Mouse (Mus musculus) embryonic facial prominence, embryonic 15.5 days (tissue): ENCODE data around the gene Tmem200a. TPM values are rescaled to one million over a fixed set of nuclear protein-coding genes. Genes with fewer than 3 reads are reported as not detected.

Experiments
- ATAC-seq: fragments of 200-750 bp; cut with Nextera tagmentation; 2 replicates; pipeline ENCODE4 v1.8.0; 2017; ENCODE audit warnings: low read depth, moderate TSS enrichment; ENCODE audit not compliant: insufficient number of reproducible peaks, low FRiP score, low TSS enrichment
- H3K27ac ChIP-seq: fragments of 300-500 bp; sonication (generic); replicated peaks from 2 replicates; pipeline ENCODE4 v1.5.1; 2015; ENCODE audit warnings: mild to moderate bottlenecking, inconsistent platforms
- H3K27me3 ChIP-seq: fragments of 300-500 bp; sonication (generic); 2 replicates; pipeline ENCODE4 v1.6.1; 2015; ENCODE audit warnings: inconsistent platforms
- H3K36me3 ChIP-seq: fragments of 300-500 bp; sonication (generic); 2 replicates; pipeline ENCODE4 v1.6.1; 2015; ENCODE audit warnings: mild to moderate bottlenecking, inconsistent platforms
- H3K4me1 ChIP-seq: fragments of 300-500 bp; sonication (generic); 2 replicates; pipeline ENCODE4 v1.6.1; 2015; ENCODE audit warnings: inconsistent platforms
- H3K4me2 ChIP-seq: fragments of 300-500 bp; sonication (generic); replicated peaks from 2 replicates; pipeline ENCODE4 v1.6.1; 2015; ENCODE audit warnings: mild to moderate bottlenecking, inconsistent platforms
- H3K4me3 ChIP-seq: fragments of 300-500 bp; sonication (generic); replicated peaks from 2 replicates; pipeline ENCODE4 v1.5.1; 2015; ENCODE audit warnings: mild to moderate bottlenecking, inconsistent platforms
- H3K9ac ChIP-seq: fragments of 300-500 bp; sonication (generic); 2 replicates; pipeline ENCODE4 v1.6.1; 2015; ENCODE audit warnings: inconsistent platforms
- H3K9me3 ChIP-seq: fragments of 300-500 bp; sonication (generic); replicated peaks from 2 replicates; pipeline ENCODE4 v1.6.1; 2016; ENCODE audit warnings: inconsistent platforms
- WGBS: fragments of 180-500 bp; shearing (Covaris S2); methylation state at CpG from one replicate; pipeline ENCODE4 v1.1.7; 2015; 5-methylcytosine and 5-hydroxymethylcytosine counted together
- polyA plus RNA-seq: library from polyadenylated mRNA; unstranded; fragments of >200 nt; fragmentation: Nextera tagmentation; extraction: Ambion mirVana; gene quantifications from 2 replicates; pipeline ENCODE4 v1.2.1, GENCODE M21; 2015

Tmem200a gene
- polyA plus RNA-seq: 14.8 and 15.8 TPM in 2 replicates

DNA sequence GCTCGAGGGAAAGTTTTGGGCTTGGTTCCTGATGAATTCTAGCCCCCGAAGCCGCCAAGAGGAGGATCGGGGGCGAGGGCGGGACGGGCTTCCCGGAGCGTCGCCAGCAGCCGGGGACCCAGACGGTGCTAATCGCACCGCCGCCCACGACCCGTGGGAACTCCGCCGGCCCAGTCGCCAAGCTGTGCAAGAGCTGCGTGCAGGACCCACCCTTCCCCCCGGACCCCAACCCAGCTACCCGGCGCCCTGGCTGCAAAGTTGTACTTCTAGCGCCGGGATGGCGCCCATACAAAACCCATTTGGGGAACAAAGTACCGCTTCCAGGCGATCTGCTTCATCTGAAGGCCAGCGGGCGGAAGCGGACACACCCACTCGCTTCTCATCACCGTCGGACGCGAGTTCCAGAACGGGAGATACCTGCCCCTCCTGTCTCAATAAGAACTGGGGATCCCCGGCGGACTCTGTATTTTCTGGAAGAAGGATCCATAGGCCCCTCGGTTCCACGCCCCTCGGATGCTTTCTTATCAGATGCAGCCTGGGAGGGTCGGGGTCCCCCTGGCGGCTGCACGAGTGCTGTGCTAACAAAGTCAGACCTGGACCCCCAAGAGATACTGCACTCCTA lies at the start of gene Tmem200a:
TSS of gene Tmem200a (minus strand) at position 532 of the 622 bp plus-strand sequence.
- H3K9me3 ChIP-seq: no peaks in the 10 kb centered on the region
- H3K4me3 ChIP-seq: peak within 1 kb of the TSS; percentile 63
- peak within 1 kb of the TSS; percentile 42 for H3K9ac ChIP-seq
- ATAC-seq: peak; percentile 75; the same call in 1 of the 2 replicates
- H3K27me3 ChIP-seq: 0 out of 2 replicates have a peak, but pooled peaks cover 6% of the 10 kb centered on the region
- WGBS: under 1% methylated on average over 41 of the region's 46 CpGs
- 0 out of 2 replicates have a peak, but pooled peaks cover 10% of the 10 kb centered on the region for H3K4me1 ChIP-seq
- H3K4me2 ChIP-seq: peak within 1 kb of the TSS; percentile 95
- peak within 1 kb of the TSS; percentile 34 for H3K27ac ChIP-seq
- no peaks in the 10 kb centered on the region for H3K36me3 ChIP-seq

DNA sequence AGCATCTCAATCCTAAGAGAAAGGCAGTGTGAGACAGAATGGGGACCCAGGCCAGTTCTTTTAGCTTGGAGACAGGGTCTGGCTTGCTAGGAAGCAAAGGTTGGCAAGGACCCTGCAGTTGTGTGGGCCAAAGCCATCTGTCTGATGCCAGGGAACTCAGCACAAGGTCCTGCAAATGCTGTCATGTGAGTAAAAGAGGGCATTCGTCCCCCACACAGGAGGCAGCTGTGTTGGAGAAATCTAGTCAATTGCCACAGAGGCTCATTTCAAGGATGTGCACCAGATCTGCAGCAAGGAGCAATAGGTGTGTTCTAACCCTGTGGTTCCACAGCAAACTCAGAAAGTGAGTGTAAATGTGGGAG lies 41.0 kb upstream of the Tmem200a start:
- Histone ChIP-seq H3K9ac (no peak overlapping the region), H3K36me3 (no peaks in the 10 kb centered on the region), H3K27ac (no peak overlapping the region), H3K4me2 (no peak overlapping the region), H3K4me1 (no peaks in the 10 kb centered on the region), H3K9me3 (no peaks in the 10 kb centered on the region), H3K27me3 (no peaks in the 10 kb centered on the region), H3K4me3 (no peak overlapping the region)
- ATAC-seq: no peak
- 62% methylated on average over 1 of the region's 1 CpGs for WGBS

DNA sequence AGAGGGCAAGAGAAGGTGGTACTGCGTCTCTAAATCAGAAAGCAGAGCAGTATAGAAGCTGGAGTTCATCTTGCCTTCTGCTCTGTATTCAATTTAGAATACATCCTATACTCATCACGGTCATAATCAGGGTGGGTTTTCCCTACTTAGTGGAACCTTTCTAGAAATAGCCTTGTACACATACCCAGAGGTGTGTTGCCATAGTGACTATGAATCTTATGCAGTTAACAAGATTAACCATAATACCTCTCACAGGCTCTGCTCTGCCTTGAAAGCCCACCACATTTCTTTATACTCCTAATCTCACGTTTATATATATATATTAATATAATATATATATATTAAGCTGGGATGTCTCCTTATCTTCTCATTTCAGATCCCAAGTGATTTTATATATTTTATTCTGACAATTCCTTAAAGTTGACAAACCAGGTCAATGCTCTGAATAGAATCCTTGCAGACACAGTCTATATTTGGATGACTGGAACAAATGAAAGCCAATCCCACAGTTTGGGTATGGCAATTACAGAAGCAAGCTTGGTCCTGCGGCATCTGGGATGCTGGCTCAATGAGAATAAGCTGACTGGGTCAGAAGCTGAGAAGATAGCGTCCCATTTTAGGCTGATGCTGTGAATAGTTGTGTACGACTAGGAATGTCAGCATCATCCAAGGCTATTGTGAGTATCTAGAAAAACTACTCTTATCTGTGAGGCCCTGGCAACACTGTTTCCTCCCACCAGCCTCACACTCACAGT lies 40.4 kb upstream of the Tmem200a start:
- Histone ChIP-seq H3K4me3 (no peak overlapping the region), H3K36me3 (no peaks in the 10 kb centered on the region), H3K9me3 (no peaks in the 10 kb centered on the region), H3K27me3 (no peaks in the 10 kb centered on the region), H3K9ac (no peak overlapping the region), H3K27ac (no peak overlapping the region), H3K4me2 (no peak overlapping the region), H3K4me1 (no peaks in the 10 kb centered on the region)
- WGBS: 71% methylated on average over 6 of the region's 6 CpGs
- ATAC-seq: no peak

DNA sequence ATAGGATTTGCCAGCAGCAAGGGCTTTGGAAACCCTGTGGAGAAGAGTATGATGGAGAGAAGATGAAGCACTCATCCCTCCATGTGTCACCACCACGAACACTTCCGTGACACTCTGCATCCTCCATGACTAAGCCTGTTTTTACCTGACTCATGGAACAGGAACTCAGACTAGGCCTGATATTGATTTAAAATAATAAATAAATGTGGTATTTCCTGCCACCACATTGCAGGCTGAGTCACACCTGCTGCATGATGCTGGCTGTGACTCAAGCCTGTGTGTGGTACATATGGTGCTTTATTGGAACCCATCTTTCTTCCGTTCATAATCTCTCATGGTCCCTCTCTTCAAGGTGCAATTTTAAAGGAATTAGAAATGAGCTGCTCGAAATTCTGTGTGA lies 35.6 kb upstream of the Tmem200a start:
- H3K9me3 ChIP-seq: no peaks in the 10 kb centered on the region
- no peaks in the 10 kb centered on the region for H3K27me3 ChIP-seq
- no peaks in the 10 kb centered on the region for H3K36me3 ChIP-seq
- no peaks in the 10 kb centered on the region for H3K4me1 ChIP-seq
- no peak overlapping the region for H3K4me3 ChIP-seq
- no peak overlapping the region for H3K9ac ChIP-seq
- no peak overlapping the region for H3K27ac ChIP-seq
- no peak overlapping the region for H3K4me2 ChIP-seq
- ATAC-seq: no peak
- WGBS: 77% methylated on average over 4 of the region's 4 CpGs

DNA sequence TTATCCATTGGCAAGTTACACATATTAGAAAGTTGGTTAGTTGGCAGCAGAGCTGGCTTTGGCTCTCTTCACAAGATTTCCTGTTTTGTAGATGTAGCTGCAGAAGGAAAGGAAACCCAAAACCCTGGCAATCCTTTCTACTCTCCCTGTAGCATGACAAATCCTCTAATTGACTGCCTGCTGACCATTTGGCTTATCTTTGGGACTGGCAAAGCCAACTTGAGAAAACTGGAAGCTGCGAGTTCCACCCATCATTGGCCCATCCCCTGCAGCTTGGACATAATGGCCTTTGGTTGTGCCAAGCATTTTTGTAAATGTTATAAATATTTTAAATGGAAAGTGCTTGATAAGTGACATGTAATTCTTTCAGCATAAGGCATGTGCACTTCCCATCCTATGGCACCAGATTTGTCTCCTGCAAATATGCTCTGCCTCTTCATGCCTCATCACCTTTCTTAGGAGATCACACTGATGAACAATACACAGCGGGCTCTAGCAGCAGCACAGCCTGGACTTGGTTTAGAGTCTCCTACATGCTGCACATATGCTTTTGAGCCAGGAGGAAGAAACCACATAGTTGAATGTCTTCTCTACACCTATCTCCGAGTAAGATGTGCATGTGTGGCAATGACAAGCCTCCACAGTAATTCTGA lies 24.6 kb upstream of the Tmem200a start:
- H3K36me3 ChIP-seq: no peaks in the 10 kb centered on the region
- H3K9ac ChIP-seq: no peak overlapping the region
- H3K27ac ChIP-seq: no peak overlapping the region
- H3K9me3 ChIP-seq: no peaks in the 10 kb centered on the region
- no peak overlapping the region for H3K4me3 ChIP-seq
- H3K4me1 ChIP-seq: no peaks in the 10 kb centered on the region
- H3K4me2 ChIP-seq: no peak overlapping the region
- no peaks in the 10 kb centered on the region for H3K27me3 ChIP-seq
- no peak for ATAC-seq
- WGBS: 76% methylated on average over 3 of the region's 3 CpGs

DNA sequence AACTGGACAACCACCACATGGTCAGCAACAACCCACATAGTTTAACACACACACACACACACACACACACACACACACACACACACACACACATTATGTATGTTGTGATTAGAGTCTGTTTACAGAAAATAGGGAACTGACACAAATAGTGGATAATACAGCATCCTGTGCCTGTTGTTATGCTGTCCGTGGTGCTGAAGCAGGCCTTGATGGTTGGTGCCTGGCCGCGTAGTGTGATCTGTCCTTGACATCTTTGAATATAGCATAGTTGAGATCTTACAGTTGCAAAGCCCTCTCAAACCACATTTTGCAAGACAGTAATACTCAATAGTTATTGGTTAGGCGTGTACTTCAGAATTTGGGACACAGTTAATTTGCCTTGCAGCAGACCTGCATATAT lies 3.2 kb upstream of the Tmem200a start:
- H3K9me3 ChIP-seq: no peaks in the 10 kb centered on the region
- ATAC-seq: no peak
- no peak overlapping the region for H3K9ac ChIP-seq
- H3K27ac ChIP-seq: no peak overlapping the region
- WGBS: 64% methylated on average over 4 of the region's 4 CpGs
- no peak overlapping the region for H3K4me3 ChIP-seq
- no peaks in the 10 kb centered on the region for H3K36me3 ChIP-seq
- no peak overlapping the region for H3K4me2 ChIP-seq
- 0 out of 2 replicates have a peak, but pooled peaks cover 6% of the 10 kb centered on the region for H3K27me3 ChIP-seq
- 0 out of 2 replicates have a peak, but pooled peaks cover 10% of the 10 kb centered on the region for H3K4me1 ChIP-seq

DNA sequence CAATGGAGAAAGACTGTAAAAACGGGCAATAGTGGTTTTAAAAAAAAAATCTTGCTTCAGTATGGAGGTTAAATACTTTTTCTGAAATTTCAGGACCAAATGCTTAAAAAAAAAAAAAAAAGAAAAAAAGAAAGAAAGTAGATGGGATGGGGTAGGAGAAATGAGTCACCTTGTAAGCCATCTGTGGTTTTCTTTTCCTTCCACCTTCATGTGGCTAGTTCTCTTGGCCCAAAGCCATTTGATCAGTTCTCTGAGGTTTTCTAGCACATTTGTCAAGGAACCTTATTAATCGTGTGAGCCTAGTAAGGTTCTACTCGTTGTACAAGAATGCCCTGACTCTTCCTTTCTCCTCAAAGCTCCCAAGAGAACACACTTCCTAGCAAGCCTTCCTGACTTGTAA lies 826 bp upstream of the Tmem200a start:
- WGBS: 67% methylated on average over 3 of the region's 3 CpGs
- ATAC-seq: no peak
- Histone ChIP-seq H3K9me3 (no peaks in the 10 kb centered on the region), H3K4me3 (no peak overlapping the region), H3K27me3 (0 out of 2 replicates have a peak, but pooled peaks cover 6% of the 10 kb centered on the region), H3K36me3 (no peaks in the 10 kb centered on the region), H3K9ac (no peak overlapping the region), H3K4me1 (0 out of 2 replicates have a peak, but pooled peaks cover 10% of the 10 kb centered on the region), H3K27ac (no peak overlapping the region), H3K4me2 (no peak overlapping the region)

DNA sequence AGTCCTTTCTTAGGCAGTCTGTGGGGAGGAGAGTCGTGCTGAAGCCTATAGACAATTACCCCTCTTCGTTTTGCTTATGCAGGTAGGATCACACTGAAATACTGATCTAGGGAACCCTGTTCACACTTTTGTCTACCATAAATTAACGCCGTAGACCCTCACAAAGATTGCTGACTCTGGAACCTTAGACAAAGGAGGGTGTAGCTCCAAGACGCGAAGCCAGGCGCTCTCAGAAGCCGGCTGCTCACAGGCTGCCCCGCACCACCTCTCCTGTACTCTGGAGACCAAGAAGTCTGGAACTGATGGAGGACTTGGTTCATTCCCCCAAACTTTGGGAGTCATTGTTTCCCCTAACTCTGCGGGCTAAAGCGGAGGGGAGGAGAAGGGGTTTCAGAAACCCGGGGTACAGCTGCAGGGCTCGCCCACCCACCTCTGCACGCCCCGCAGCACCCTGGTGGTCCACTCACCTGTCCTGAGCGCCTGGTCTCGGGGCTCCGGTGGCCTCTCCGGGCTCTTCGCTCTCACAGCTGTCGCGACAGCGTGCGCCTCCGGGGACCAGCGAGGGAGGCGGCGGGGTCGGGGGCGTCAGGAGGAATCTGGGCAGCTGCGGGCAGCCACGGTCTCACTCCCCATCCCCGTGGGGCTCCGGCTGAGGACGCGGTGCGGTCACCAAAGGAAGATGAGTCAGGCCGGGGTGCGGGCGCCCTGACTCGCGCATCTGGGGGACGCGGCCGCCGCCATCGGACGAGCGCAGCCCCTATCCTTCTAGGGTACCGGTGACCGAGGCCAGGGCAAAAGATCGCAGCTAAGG lies 976 bp downstream of the Tmem200a start, which contains the start of gene Gm9767:
TSS of gene Gm9767 (plus strand) at position 585 of the 811 bp plus-strand sequence.
- Histone ChIP-seq H3K27me3 (0 out of 2 replicates have a peak, but pooled peaks cover 6% of the 10 kb centered on the region), H3K4me3 (peak within 1 kb of the TSS; percentile 63), H3K4me1 (0 out of 2 replicates have a peak, but pooled peaks cover 10% of the 10 kb centered on the region), H3K9me3 (no peaks in the 10 kb centered on the region), H3K36me3 (no peaks in the 10 kb centered on the region), H3K9ac (peak within 1 kb of the TSS; percentile 42), H3K4me2 (peak within 1 kb of the TSS; percentile 95), H3K27ac (peak within 1 kb of the TSS; percentile 34)
- WGBS: 2% methylated on average over 52 of the region's 52 CpGs
- ATAC-seq: peak; percentile 56; the same call in 1 of the 2 replicates

DNA sequence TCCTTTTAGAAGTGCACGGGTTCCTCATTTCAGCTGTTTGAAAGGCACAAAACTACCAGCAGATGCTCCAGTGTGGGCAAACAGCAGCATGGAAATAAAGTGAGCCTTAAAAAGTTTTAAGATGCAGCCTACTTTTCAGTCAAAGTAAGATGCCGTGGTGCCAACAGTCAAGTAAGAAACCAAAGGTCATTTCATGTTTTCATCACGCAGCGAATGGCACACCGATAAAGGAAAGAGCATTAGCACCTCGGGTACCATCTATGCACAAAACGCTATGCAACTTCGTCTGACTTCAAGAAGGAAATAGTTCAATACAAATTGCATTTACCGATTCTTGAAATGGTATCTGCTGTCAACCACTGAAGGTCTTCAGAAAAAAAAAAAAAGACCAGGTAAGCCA lies 1.9 kb downstream of the Tmem200a start:
- peak overlapping the region; percentile 95; the same call in 1 of the 2 replicates for H3K4me2 ChIP-seq
- 58% methylated on average over 9 of the region's 9 CpGs for WGBS
- H3K9me3 ChIP-seq: no peaks in the 10 kb centered on the region
- H3K4me3 ChIP-seq: peak overlapping the region; percentile 63; the same call in 1 of the 2 replicates
- 0 out of 2 replicates have a peak, but pooled peaks cover 6% of the 10 kb centered on the region for H3K27me3 ChIP-seq
- no peak overlapping the region for H3K27ac ChIP-seq
- ATAC-seq: no peak
- H3K36me3 ChIP-seq: no peaks in the 10 kb centered on the region
- H3K4me1 ChIP-seq: 0 out of 2 replicates have a peak, but pooled peaks cover 10% of the 10 kb centered on the region
- H3K9ac ChIP-seq: no peak overlapping the region

DNA sequence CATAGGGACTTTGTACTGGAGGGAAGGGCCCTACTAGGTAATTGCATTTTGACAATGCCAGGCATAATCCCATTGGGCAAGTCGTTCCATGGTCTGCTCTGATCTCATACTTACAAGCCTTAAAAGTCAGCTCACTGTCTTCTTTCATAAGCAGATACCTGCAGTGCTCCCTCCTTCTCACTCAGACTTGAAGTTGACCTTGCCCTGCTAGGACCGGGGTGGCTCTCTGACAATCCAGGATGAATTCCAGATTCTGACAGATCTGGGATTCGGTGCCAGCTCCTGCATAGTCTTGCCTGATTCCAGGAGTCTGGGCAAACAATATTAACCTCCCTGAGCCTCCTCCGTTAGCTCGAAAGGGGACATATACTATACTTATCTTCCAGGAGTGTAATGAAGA lies 6.9 kb downstream of the Tmem200a start:
- H3K9ac ChIP-seq: no peak overlapping the region
- H3K27ac ChIP-seq: no peak overlapping the region
- no peak overlapping the region for H3K4me3 ChIP-seq
- H3K4me1 ChIP-seq: no peaks in the 10 kb centered on the region
- ATAC-seq: no peak
- H3K4me2 ChIP-seq: no peak overlapping the region
- 78% methylated on average over 5 of the region's 5 CpGs for WGBS
- H3K36me3 ChIP-seq: no peaks in the 10 kb centered on the region
- H3K9me3 ChIP-seq: no peaks in the 10 kb centered on the region
- no peaks in the 10 kb centered on the region for H3K27me3 ChIP-seq
